Mouse (Mus musculus) thymus, postnatal 10 days (tissue): ENCODE measurements around the gene Cfd.

Source experiments
- DNase-seq, 2 experiments: peaks; one replicate each; pipeline ENCODE4 v3.0.0; 2021; ENCODE audit warnings: low spot score in 2 of 2

Cfd gene

DNA sequence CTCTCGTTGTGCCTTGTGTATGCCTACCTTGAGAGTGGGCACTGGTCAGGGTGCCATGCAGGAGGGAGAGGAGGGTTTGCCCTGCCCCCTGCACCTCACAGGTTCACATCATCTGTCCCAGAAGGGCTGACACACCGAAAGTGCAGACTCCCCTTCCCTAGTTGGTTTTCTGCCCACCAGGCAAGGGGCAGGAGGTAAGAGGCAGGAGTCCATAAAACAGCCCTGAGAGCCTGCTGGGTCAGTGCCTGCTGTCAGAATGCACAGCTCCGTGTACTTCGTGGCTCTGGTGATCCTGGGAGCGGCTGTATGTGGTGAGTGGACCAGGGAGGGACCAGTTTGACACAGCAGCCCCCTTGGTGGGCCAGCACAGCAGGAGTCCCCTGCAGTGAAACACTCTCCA, at the start of gene Cfd:
Cfd (plus strand) TSS at position 184 of the 400 bp plus-strand sequence.
- no peak for DNase-seq

DNA sequence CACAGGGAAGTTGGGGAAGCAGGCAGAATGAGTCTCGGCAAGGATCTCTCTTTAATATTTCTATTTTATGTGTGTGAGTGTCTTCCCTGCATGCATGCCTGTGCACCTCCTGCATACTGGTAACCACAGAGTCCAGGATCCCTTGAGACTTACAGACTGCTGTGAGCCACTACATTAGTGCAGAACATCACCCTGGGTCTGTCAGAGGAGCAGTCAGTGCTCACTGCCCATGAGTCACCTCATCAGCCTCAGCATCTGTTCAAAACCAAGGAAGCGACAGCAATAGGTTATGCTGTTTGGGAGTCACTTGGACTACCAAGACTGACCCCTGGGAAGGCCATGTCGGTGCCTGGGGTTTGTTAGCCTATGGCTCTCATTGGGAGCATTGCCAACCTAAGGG, 48.3 kb upstream of the Cfd start:
- DNase-seq, result no peak

DNA sequence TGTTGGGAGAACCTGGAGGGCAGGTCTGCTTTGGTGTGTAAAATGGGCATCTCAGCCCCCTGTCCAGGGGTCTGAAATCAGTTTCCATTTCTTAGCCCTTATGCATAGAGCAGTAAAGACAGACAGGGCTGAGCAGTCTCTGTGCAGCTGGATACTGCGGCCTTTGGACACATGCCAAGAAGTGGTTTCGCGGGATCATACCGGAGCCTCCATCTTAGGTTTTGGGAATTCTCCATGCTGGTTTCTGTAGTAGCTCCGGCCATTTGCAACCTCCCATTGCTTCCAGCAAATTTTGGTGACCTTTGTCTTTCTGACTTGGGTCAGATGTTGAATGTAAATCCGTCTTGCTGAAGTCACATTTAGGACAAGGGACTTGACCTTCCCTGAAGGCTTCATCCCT, 47.2 kb upstream of the Cfd start:
- DNase-seq, result no peak

DNA sequence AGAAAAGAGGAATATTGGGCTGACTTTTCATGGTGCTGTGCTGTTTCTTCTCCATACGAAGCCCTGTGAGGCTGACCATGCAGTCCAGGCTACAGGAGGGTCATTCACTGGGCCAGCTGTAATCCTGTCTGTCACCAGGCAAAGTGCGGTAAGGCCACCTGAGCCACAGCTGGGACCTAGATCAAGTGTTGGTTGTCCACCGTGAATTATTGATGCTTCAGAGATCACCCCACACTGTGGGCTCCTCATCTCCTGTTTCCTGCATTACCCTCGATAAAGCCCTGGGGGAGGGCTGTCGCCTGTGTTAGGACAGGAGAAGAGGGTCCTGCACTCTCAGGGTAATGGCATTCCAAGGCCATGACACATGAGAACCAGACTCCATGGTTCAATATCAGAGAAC, 44.1 kb upstream of the Cfd start:
- DNase-seq, result no peak

DNA sequence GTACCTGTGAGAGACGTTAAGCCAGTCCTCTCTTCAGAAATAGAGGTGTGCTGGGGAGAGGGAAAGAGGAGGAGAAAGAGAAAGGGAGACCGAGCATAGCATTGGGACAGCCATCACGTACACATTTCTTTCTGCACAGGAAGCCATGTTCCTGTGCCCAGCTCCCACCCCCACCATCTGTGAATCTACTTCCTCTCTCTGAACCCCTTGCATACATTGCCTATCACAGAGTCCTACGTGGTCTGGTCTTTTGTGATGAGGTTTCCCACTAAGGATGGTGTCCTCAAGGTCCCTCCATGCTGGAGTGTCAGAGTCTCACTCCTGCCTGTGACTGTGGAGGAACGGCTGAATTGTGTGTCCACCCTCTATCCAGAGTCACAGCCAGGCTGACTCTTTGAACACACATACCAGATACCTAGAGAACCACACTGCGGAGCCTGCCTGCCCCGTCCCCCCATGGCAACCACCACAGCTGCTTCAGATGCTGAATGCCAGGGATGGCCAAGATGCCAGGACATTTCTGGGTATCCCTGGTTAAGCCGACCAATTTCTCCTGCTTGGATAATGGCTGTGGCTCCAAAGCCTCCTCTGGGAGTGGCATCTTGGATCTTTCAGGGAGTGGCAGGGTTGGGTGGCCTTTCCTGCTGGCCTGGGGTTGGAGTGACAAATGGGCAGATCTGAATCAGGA, 40.6 kb upstream of the Cfd start:
- DNase-seq, result peak; percentile 36 to 54

DNA sequence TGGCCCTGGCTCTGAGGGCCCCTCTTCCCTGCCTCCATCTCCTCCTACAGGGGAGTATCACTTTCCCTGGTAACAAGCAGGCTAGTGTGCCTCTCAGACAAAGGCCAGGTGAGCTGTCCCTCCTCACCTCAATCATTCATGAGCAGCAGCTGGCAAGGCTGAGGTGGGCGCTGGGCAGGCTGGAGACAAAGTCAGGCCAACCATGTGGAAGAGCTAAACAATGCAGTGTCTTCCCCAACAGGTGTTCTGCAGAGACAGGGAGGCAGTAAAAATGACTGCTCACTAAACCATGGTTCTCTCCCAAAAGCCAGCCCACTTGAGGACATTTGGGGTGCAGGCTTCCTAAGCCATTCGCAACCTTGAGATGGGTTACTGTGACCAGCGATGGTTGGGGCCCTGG, 39.0 kb upstream of the Cfd start:
- no peak for DNase-seq

DNA sequence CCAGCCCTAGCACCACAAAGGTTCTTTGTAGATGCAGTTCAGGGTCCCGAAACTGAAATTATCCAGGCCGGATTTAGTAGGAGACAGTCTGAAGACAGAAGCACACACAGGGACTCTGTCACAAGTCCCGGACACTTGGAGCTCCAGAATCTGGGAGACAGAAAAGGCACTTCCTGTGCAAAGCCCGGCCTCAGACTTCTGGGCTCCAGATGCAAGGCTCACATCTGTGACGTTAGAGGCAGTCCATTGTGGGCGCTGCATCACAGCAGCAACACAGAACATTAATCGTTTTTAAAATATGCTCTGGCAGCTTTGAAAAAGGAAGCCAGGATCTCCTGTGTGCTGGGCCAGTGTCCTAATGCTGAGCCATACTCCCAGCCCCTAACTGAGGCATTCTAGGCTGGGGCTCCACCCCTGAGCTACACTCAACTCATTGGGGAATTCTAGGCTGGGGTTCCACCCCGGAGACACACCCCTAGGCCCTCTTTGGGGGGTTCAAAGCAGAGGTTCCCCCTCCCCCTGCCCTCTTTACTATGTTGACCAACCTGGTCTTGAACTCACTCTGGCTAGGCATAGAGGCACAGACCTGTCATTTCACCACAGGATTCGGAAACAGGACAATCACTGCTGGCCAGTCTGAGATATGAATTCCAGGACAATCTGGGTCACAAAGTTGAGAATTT, 38.4 kb upstream of the Cfd start:
- DNase-seq, result peak in 1 of 2 experiments; percentile 40

DNA sequence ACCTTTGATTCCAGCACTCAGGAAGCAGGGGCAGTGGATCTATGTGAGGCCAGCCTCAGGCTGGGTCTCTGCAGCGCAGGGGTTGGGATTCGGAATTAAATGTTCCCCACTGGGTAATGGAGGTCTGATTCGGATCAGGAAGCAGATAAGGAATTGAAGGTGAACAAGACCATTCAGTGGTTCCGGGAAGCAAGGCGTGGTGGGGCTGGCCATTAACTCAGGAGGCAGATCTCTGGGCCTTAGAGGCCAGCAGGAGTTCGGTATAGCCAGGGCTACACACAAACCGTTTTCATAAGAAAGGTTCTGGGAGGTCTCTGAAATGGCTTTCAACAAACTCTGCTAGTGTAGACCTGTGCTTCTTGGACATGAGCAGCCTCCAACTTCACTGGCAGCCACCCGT, 37.8 kb upstream of the Cfd start:
- DNase-seq, result no peak

DNA sequence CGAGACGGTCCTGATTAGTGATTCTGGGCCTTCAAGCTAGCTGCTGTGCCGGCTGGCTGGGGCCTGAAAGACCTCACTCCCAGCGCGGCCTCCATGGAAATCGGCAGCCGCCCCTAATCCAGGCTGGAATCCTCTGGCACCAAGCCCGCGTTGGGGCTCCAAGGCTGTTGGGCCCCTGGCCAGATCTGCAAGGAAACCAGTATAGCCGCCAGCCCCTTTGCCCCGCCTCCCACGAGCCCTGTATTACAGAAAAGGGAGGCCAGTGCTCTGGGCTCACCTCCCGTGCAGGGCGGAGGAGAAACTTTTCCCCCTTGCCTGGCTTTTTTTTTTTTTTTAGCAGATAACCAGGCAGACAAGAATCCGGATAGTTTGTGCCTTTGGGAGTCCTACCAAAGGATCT, 37.3 kb upstream of the Cfd start:
- DNase-seq, result peak; percentile 57 to 61

DNA sequence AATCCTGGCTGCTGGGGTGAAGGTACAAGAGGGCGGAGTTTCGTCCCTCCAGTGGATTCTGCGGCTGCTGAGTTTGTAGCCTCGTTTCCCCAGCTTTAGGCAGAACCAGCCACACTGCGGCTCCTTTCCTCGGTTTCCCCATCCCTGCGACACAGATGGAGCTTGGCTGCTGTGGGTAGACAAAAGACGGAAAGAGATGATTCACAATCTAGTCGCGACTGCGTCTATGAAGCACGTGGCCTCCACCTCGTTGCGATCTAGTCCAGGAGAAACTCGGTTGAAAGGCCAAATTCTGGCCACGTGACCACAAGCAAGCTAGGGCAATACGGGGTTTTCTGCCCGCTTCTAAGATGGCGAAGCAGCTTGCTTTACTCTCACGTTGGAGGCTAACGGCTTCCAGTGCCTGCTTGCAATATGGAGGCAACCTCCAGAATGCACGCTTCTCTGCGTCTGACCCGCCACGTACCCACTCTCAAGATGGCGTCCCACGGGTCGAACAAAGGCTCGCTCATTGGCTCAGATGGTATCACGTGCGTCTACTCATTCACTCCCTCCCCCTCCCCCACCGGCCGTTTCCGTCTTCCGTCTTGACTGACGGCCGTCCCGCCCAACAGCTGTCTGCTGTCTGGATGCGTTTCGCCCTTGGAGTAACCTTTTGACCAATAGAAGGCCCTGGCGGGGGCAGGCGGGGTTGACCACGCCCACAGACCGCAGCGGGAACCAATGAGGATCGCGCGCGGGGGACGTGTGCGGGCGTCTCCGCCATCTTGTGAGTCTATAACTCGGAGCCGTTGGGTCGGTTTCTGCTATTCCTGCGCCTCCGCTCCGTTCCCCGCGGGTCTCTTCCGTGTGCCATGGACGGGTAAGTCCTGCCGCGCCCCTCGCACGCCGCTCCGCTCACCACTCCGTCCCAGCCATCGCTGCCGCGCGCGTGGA, 36.5 kb upstream of the Cfd start, which contains the start of gene Ptbp1:
Ptbp1 (plus strand) TSS at position 568 of the 936 bp plus-strand sequence.
- peak; percentile 99 to 100 for DNase-seq

DNA sequence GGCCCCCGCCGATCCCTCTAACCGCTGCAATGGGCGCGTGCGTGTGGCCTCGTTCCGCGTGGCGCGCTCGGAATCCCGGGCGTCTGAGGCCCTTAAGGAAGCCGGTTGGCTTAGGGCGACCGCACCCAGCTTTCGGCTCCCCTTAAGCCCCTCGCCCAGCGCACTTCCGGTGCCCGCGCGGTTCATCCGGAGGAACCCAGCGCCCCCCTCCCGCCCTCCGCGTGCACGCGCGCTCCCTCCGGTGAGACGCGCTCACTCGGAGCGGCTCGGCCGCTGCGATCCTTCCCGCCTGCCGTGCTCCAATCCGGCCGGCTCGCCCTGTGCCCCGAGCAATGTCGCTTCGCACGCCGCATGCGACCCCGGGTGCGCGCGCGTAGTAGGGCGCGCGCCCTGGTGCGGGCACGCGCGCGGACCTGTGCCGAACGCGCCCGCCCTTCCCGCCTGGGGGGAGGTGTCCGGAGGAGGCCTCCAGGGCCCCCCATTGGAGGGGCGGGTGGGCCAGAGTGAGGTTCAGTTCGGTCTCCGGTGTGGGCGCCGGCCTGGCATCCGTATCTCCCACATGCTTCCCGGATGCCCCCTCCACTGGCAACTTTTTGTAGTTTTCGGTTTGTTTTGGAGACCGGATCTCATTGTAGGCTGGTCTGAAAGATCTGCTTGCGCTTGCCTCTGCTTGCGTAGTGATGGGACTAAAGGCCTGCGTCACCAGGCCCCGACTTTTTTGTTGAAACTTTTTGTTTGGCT, 35.7 kb upstream of the Cfd start:
- DNase-seq, result peak; percentile 79 to 80

DNA sequence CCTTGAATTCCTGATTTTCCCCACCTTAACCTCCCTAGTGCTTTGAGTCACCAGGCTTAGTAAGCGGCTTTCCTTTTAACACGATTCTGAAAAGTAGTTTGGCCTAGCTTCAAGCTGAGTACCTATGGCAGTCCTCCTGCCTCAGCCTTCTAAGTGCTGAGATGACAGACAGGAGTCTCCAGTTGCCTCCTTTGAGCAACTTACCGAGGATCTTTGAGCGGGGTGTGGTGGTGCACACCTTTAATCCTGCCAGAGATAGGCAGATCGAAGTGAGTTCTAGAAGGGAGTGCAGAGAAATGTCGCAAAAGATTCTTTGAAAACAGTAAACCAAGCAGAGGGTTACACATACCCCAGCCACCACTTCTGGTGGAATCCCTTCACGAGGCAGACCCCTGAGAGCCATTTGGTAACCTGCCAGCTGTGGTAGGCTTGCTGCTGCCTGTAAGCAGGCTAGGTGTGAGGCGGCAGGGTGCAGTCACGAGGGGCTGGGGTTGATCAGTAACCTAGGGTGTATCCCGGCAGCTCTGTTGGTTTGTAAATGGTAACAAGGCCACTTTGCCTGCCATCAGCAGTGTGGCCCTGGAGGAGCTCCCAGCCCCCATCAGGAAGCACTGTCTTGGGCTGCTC, 35.0 kb upstream of the Cfd start:
- DNase-seq, result no peak

DNA sequence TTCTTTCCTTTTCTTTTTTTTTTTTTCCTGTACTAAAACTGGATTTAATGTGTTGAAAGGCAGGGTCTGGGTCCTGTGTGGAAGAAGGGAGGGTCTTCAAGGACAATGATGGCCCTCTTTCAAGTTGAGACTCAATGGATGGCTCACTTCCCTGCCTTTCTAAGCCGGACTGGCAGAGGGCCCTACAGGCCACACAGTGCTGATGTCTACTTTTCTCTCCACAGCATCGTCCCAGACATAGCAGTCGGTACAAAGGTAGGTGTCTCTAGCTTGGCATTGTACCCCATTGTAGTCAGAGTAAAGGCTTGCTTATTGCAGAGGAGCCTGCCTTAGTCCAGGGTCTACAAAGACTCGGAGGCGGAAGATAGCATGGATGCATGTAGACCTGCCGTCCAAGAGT, 34.4 kb upstream of the Cfd start:
- DNase-seq, result no peak

DNA sequence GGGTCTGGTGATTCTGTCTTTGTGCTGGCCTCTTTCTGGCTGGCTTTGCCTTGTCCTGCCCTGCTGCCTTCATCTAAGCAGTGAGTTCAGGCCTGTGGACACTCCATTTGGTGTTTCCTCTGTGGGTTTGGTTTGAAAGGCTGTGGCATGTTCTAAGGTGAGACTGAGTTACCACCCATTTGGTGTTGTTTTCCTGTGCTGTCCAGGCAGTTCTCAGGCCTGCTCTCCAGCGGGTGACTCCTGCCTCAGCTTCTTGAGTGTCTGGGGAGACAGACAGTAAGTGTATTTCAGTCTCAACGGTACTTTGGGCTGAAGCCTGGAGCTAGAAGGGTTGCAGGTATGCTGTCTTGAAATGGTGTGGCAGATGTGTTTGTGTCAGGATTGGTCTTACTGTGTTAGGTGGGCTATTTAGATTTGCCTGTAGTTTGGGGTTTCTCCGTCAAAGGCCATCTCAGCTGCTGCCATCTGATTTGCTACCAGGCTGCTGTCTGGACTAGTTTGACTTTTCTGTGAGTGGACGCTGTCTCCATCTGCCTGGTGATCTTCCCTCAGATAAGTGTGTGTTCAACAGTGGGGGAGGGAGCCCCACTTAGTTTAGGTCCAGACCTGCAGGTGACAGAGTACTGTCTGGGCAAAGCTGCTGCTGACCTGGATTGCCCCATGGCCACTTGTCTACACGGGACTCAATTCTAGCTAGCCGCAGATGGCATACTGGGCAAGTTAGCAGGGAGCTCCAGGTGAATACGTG, 33.8 kb upstream of the Cfd start:
- no peak for DNase-seq

DNA sequence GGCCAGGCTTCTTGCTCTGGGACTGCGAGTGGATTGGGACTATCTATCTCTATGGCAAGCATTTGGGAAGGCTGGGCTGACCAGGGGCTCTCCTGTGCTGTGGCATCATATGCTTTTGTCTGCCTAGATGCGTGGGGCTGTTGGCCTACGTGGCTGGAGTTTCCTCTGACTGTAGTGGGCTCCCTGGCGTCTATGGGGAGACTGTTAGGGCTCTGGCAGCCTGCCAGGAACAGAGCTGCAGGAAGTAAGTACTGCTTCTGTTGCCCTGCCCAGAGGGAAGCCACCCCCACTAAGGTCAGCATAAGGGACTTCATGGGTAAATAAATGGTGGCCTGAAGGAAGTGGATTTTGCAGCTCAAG, 33.2 kb upstream of the Cfd start:
- DNase-seq, result no peak

DNA sequence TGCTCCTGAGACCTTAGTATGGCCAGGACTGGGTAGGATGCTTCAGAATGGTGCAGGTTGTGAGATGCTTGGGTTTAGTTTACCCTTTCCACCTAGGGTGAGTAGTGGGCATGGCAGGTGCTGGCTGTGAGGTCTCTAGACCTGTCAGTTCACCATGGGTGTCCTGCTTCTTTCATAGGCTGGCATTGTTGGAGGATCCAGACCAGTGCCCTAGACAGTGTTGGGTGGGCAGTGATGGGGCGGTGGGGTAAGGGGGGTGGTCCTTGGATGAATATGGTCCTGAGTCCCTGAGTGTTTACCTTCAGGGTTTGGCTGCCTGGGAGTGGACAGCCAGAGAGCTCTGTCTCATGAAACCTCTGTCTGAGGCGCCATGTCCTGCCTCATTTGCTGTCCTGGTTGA, 32.8 kb upstream of the Cfd start:
- no peak for DNase-seq

DNA sequence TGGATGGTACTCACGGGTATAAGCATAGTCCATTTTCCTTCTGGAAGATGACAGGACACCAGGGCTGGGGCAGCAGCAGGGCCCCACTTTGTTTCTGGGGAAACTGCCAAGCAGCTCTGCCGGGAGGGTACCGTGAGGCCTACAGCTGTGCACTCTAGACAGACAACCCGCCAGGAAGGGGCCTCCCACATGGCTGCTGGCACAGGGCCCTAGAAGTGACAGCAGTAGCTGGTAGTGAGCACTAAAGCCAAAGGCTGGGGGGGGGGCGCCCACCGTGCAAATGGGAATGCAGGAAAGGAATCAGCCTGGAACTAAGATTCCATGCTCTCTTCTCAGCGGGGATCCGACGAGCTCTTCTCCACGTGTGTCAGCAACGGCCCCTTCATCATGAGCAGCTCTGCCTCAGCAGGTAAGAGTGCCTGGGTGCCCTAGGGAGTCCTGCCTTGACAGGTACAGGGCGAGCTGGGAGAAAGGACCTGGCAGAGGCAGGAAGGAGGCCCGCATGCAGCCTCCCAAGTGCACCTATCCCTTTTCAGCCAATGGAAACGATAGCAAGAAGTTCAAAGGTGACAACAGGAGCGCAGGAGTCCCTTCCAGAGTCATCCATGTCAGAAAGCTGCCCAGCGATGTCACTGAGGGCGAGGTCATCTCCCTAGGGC, 32.1 kb upstream of the Cfd start:
- DNase-seq, result no peak

DNA sequence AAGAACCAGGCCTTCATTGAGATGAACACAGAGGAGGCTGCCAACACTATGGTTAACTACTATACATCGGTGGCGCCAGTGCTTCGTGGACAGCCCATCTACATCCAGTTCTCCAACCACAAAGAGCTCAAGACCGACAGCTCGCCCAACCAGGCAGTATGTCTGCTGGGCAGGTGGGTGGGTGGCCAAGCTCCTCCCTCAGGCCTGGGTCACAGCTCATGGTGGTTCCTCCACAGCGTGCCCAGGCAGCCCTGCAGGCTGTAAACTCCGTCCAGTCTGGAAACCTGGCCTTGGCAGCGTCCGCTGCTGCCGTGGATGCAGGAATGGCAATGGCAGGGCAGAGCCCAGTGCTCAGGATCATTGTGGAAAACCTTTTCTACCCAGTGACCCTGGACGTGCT, 31.5 kb upstream of the Cfd start:
- DNase-seq, result no peak

DNA sequence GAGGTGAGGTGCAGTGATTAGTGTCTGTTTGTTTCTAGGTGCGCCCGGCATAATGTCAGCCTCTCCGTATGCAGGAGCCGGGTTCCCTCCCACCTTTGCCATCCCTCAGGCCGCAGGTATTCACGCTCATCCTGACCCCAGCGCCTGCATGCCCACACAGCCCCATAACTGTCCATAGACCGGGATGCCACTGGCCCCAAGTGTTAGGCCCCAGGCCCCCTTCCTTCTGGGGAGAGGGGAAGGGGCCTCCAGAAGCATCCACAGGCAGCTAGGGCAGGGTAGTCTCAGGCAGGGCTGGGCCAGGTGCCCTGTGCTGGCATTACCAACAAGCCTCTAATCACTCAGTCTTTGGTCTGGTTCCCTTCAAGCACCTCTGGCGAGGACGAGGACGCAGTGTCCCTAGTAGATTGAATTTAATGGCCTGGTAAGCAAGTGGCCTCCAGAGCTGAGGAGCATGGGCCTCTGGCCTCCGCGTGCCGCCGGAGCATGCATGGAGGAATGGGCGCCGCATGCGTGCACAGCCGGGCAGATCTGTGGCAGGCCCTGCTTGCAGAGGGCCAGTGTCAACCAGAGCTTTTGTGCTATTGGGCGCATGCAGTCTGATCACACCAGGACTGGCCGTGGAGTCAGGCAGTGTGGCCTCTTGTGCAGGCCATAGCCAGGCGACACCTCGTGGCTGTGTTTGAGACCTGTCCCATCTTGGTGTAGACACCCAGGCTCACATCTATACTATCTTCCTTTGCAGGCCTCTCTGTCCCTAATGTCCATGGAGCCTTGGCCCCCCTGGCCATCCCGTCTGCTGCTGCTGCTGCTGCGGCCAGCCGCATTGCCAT, 30.4 kb upstream of the Cfd start:
- DNase-seq, result no peak
